Mouse (Mus musculus) forebrain, embryonic 14.5 days (tissue): ENCODE data around the gene Insr. TPM values are rescaled to one million over a fixed set of nuclear protein-coding genes. Genes with fewer than 3 reads are reported as not detected.
"Not testable (repeated sequence)": the region's sequence is repeated elsewhere in the genome, so short reads cannot be mapped to it uniquely, and the experiment has no call there.

Experiments used
- ATAC-seq: fragments of 200-750 bp; cut with Nextera tagmentation; 2 replicates; pipeline ENCODE4 v1.8.0; 2017; ENCODE audit warnings: mild to moderate bottlenecking, moderate library complexity
- DNase-seq: peaks from one replicate; pipeline ENCODE4 v3.0.0-alpha.2; 2015; ENCODE audit warnings: low spot score
- H3K27ac ChIP-seq: fragments of 300-500 bp; sonication (generic); 2 replicates; pipeline ENCODE4 v1.5.1; 2014; ENCODE audit warnings: low read depth, mild to moderate bottlenecking, control low read depth, low read length, moderate library complexity
- H3K27me3 ChIP-seq: fragments of 300-500 bp; sonication (generic); replicated peaks from 2 replicates; pipeline ENCODE4 v1.6.1; 2014; ENCODE audit warnings: low read length, control low read depth, mixed read lengths; ENCODE audit not compliant: control insufficient read depth, insufficient read depth
- H3K36me3 ChIP-seq: fragments of 300-500 bp; sonication (generic); 2 replicates; pipeline ENCODE4 v1.6.1; 2014; ENCODE audit warnings: low read length, control low read depth; ENCODE audit not compliant: control insufficient read depth, insufficient read depth
- H3K4me1 ChIP-seq: fragments of 300-500 bp; sonication (generic); 2 replicates; pipeline ENCODE4 v1.6.1; 2014; ENCODE audit warnings: antibody characterized with exemption, low read length, control low read depth; ENCODE audit not compliant: control insufficient read depth, insufficient read depth
- H3K4me2 ChIP-seq: fragments of 300-500 bp; sonication (generic); 2 replicates; pipeline ENCODE4 v1.6.1; 2014; ENCODE audit warnings: mild to moderate bottlenecking, control low read depth, low read length
- H3K4me3 ChIP-seq: fragments of 300-500 bp; sonication (generic); 2 replicates; pipeline ENCODE4 v1.5.1; 2014; ENCODE audit warnings: low read depth, low read length, control low read depth
- H3K9ac ChIP-seq: fragments of 300-500 bp; sonication (generic); 2 replicates; pipeline ENCODE4 v1.6.1; 2014; ENCODE audit warnings: mild to moderate bottlenecking, low read length, control low read depth, moderate library complexity
- H3K9me3 ChIP-seq: fragments of 300-500 bp; sonication (generic); replicated peaks from 2 replicates; pipeline ENCODE4 v1.6.1; 2016; ENCODE audit warnings: low read length, control low read depth, mixed read lengths; ENCODE audit not compliant: control insufficient read depth
- WGBS: fragments of 180-500 bp; shearing (Covaris S2); extraction: QIAGEN DNeasy Blood & Tissue Kit; methylation state at CpG from one replicate; pipeline ENCODE4 v1.1.7; 2014; 5-methylcytosine and 5-hydroxymethylcytosine counted together
- polyA plus RNA-seq: library from polyadenylated mRNA; unstranded; fragments of >200 nt; fragmentation: Nextera tagmentation; extraction: Ambion mirVana; gene quantifications from 2 replicates; pipeline ENCODE4 v1.2.1, GENCODE M21; 2014

The Insr gene
- polyA plus RNA-seq, 1 experiment from 2014 or later: 33.6 TPM

DNA sequence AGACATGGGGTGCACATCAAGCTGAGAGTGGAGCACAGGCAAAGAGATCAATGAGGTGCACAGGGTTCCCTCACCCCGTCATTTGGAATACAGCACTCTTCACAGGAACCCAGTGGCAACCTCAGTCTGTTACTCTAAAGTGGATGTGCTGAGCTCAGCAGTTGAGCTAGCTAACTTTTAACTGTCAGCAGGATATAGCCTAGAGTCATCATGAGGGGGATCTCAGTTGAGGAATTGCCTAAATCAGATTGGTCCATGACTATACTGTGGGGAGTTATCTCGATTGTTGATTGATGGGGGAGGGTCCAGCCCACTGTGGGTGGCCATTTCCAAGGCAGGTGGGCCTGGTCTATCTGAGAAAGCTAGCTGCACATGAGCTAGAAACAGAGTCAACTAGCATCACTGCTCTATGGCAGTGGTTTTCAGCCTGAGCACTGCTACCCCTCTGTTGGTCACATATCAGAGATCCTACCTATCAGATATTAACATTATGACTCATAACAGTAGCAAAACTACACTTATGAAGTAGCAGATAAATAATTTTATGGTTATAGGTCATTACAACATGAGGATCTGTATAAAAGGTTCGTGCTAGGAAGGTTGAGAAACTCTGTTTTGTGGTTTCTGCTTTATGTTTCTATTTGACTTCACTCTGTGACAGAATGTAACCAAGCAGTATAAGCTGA lies 74.5 kb downstream of the Insr start:
- Histone ChIP-seq H3K4me2 (no peak overlapping the region), H3K9me3 (no peaks in the 10 kb centered on the region), H3K4me1 (no peaks in the 10 kb centered on the region), H3K27me3 (no peaks in the 10 kb centered on the region), H3K27ac (no peak overlapping the region), H3K36me3 (peaks cover 40% of the 10 kb centered on the region), H3K4me3 (no peak overlapping the region), H3K9ac (no peak overlapping the region)
- WGBS: 87% methylated on average over 3 of the region's 3 CpGs
- ATAC-seq (no peak), DNase-seq (no peak)

DNA sequence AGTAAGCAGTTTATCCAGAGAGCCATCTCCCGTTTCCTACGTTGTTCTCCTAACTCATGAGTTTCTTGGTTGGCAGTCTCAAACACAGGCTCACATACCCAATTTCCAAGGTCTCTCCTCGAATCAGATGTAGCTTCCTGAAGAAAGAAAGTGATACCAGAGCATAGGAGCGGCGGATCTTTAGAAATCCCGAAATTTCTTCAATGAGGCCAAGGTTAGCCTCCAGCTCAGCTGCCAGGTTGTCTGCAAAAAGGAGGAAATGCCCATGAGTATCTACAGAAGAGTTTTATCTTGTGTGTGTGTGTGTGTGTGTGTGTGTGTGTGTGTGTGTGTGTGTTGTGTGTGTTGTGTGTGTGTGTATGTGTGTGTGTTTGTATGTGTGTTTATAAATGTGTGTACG lies 76.6 kb downstream of the Insr start:
- Histone ChIP-seq H3K4me2 (no peak overlapping the region), H3K36me3 (peaks cover 41% of the 10 kb centered on the region), H3K27ac (no peak overlapping the region), H3K4me1 (no peaks in the 10 kb centered on the region), H3K27me3 (no peaks in the 10 kb centered on the region), H3K9ac (no peak overlapping the region), H3K4me3 (no peak overlapping the region), H3K9me3 (no peaks in the 10 kb centered on the region)
- DNase-seq (no peak), ATAC-seq (no peak)
- 95% methylated on average over 7 of the region's 7 CpGs for WGBS

DNA sequence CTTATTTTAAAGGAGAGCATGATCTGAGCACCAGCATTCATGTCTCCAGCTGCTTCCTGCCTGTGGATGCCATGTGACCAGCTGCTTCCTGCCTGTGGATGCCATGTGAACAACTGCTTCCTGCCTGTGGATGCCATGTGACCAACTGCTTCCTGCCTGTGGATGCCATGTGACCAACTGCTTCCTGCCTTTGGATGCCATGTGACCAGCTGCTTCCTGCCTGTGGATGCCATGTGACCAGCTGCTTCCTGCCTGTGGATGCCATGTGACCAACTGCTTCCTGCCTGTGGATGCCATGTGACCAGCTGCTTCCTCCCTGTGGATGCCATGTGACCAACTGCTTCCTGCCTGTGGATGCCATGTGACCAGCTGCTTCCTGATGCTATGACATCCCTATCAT lies 85.1 kb downstream of the Insr start:
- not testable (repeated sequence) for H3K27me3 ChIP-seq, H3K4me3 ChIP-seq, DNase-seq, H3K9me3 ChIP-seq, ATAC-seq, H3K4me2 ChIP-seq, H3K9ac ChIP-seq, H3K27ac ChIP-seq, H3K4me1 ChIP-seq
- H3K36me3 ChIP-seq: peaks cover 79% of the 10 kb centered on the region

- peaks cover 2% of the 10 kb centered on the region; the same call in 1 of the 2 replicates for H3K9me3 ChIP-seq
- H3K27ac ChIP-seq: no peak overlapping the region
- ATAC-seq (no peak), DNase-seq (no peak)
- peaks cover 94% of the 10 kb centered on the region for H3K36me3 ChIP-seq
- H3K4me1 ChIP-seq: no peaks in the 10 kb centered on the region
- H3K4me3 ChIP-seq: no peak overlapping the region
- H3K4me2 ChIP-seq: no peak overlapping the region
- no peak overlapping the region for H3K9ac ChIP-seq
- H3K27me3 ChIP-seq: no peaks in the 10 kb centered on the region
Observed at GRCm38 (mm10) chr8:3191006-3191405, 88.4 kb downstream of the Insr start.

DNA sequence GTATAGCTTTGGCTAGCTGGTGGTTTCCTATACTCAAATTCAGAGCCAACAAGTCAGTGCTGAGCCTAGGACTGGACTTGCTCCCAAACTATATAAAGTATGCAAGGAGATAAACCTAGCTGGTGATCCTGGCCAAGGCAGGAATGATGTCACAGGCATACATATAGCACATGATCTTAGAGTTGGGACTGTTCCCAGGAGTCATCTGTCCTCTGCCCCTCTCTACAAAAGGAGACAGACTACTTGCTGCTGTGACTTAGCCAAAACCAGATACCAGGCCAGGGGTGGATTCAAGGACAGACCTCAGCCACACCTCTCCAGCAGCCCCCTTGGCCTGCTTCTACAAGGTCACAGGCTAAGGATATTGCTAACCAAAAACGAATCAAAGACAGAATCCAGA lies 92.0 kb downstream of the Insr start:
- Histone ChIP-seq H3K36me3 (peaks cover 89% of the 10 kb centered on the region), H3K9me3 (no peaks in the 10 kb centered on the region), H3K4me3 (no peak overlapping the region), H3K4me1 (no peaks in the 10 kb centered on the region), H3K9ac (no peak overlapping the region), H3K27ac (no peak overlapping the region), H3K4me2 (no peak overlapping the region), H3K27me3 (no peaks in the 10 kb centered on the region)
- ATAC-seq (no peak), DNase-seq (no peak)
- WGBS: 78% methylated on average over 1 of the region's 1 CpGs

- WGBS: 72% methylated on average over 1 of the region's 1 CpGs
- ATAC-seq (no peak), DNase-seq (peak; percentile 66)
- peaks cover 41% of the 10 kb centered on the region for H3K36me3 ChIP-seq
- no peak overlapping the region for H3K9ac ChIP-seq
- H3K27ac ChIP-seq: no peak overlapping the region
- H3K4me3 ChIP-seq: no peak overlapping the region
- no peak overlapping the region for H3K4me2 ChIP-seq
- H3K4me1 ChIP-seq: no peaks in the 10 kb centered on the region
- no peaks in the 10 kb centered on the region for H3K27me3 ChIP-seq
- H3K9me3 ChIP-seq: no peaks in the 10 kb centered on the region
Observed at GRCm38 (mm10) chr8:3179930-3180329, 99.5 kb downstream of the Insr start.

GRCm38 (mm10) chr8:3177440-3177839 lies 102.0 kb downstream of the Insr start:
- peaks cover 41% of the 10 kb centered on the region for H3K36me3 ChIP-seq

GRCm38 (mm10) chr8:3172246-3172645 lies 107.2 kb downstream of the Insr start:
- WGBS: 89% methylated on average over 1 of the region's 1 CpGs
- ATAC-seq: no peak
- H3K27me3 ChIP-seq: no peaks in the 10 kb centered on the region

More at GRCm38 (mm10) chr8:3177440-3177839, 102.0 kb downstream of the Insr start:
- no peak overlapping the region for H3K9ac ChIP-seq
- H3K27me3 ChIP-seq: no peaks in the 10 kb centered on the region
- H3K4me3 ChIP-seq: no peak overlapping the region
- H3K27ac ChIP-seq: no peak overlapping the region
- no peak overlapping the region for H3K4me2 ChIP-seq
- H3K9me3 ChIP-seq: no peaks in the 10 kb centered on the region
- H3K4me1 ChIP-seq: no peaks in the 10 kb centered on the region
- DNase-seq: no peak
- WGBS: 95% methylated on average over 4 of the region's 4 CpGs
- no peak for ATAC-seq

GRCm38 (mm10) chr8:3146506-3146905 lies 132.9 kb downstream of the Insr start:
- H3K4me1 ChIP-seq: no peaks in the 10 kb centered on the region
- DNase-seq (no peak), ATAC-seq (no peak)
- no peak overlapping the region for H3K27ac ChIP-seq
- no peak overlapping the region for H3K9ac ChIP-seq
- no peak overlapping the region for H3K4me3 ChIP-seq
- H3K36me3 ChIP-seq: no peaks in the 10 kb centered on the region
- H3K27me3 ChIP-seq: no peaks in the 10 kb centered on the region
- WGBS: 84% methylated on average over 1 of the region's 1 CpGs
- H3K9me3 ChIP-seq: peaks cover 3% of the 10 kb centered on the region; the same call in 1 of the 2 replicates
- no peak overlapping the region for H3K4me2 ChIP-seq

More at GRCm38 (mm10) chr8:3172246-3172645, 107.2 kb downstream of the Insr start:
- H3K9me3 ChIP-seq: no peaks in the 10 kb centered on the region
- no peak overlapping the region for H3K9ac ChIP-seq
- peaks cover 74% of the 10 kb centered on the region for H3K36me3 ChIP-seq
- no peaks in the 10 kb centered on the region for H3K4me1 ChIP-seq
- no peak overlapping the region for H3K27ac ChIP-seq
- no peak overlapping the region for H3K4me2 ChIP-seq
- H3K4me3 ChIP-seq: no peak overlapping the region
- DNase-seq: no peak
